Mouse (Mus musculus) B cell, adult 67 days (primary cell): Measurements from ENCODE around the gene Btf3l4. TPM values are rescaled to one million over a fixed set of nuclear protein-coding genes. Genes with fewer than 3 reads are reported as not detected.

ENCODE experiments used
- total RNA-seq, 2 experiments: library from RNA; stranded (reverse); gene quantifications; 4 replicates each; pipeline ENCODE4 v1.2.4; 2023

Gene Btf3l4
- total RNA-seq: 10 to 100 TPM; 57.9 to 63.7 TPM

GRCm38 (mm10) chr4:108832916-108833827 is at the start of gene Btf3l4:
Gene Btf3l4, minus strand, starts transcription at chr4:108833614.

GRCm38 (mm10) chr4:108878963-108879822 is 45.8 kb upstream of the Btf3l4 start, which contains the start of gene Rab3b:
Gene Rab3b, plus strand, starts transcription at chr4:108879063.

GRCm38 (mm10) chr4:108848505-108848848 is 15.1 kb upstream of the Btf3l4 start, which contains the start of gene A730015C16Rik:
Gene A730015C16Rik, minus strand, starts transcription at chr4:108848619.

GRCm38 (mm10) chr4:108847715-108848504 is 14.5 kb upstream of the Btf3l4 start, which contains the start of gene Kti12:
Gene Kti12, plus strand, starts transcription at chr4:108847785.

GRCm38 (mm10) chr4:108834115-108834970 is 929 bp upstream of the Btf3l4 start, which contains the start of gene Txndc12:
Gene Txndc12, plus strand, starts transcription at chr4:108834601.

GRCm38 (mm10) chr4:108780057-108780863 is 53.2 kb downstream of the Btf3l4 start, which contains the start of gene Zfyve9:
Gene Zfyve9, minus strand, starts transcription at chr4:108780798.

Other genes starting within 250 kb of the Btf3l4 start
- 100 to 1,000 TPM; 102 to 113 TPM for gene Cc2d1b, start 213.7 kb downstream of the Btf3l4 start, total RNA-seq
- not detected for gene 3110021N24Rik, start 114.0 kb downstream of the Btf3l4 start, total RNA-seq
- gene Zfyve9, start 52.8 kb downstream of the Btf3l4 start, total RNA-seq: under 1 TPM in 1 of 2 experiments, not detected in 1; 0.09 TPM
- 10 to 100 TPM; 30.2 to 38.8 TPM for gene Txndc12, start 987 bp upstream of the Btf3l4 start, total RNA-seq
- 10 to 100 TPM; 29.9 to 31.3 TPM for gene Kti12, start 14.2 kb upstream of the Btf3l4 start, total RNA-seq
- gene A730015C16Rik, start 15.0 kb upstream of the Btf3l4 start, total RNA-seq: not detected
- gene Rab3b, start 45.4 kb upstream of the Btf3l4 start, total RNA-seq: not detected
- gene Nrd1, start 167.0 kb upstream of the Btf3l4 start, total RNA-seq: 100 to 1,000 TPM; 225 to 233 TPM